Mouse (Mus musculus) spleen, postnatal 36 days (tissue): Measurements from ENCODE around the gene Emp1.
A peak's percentile ranks its signal among the peaks of the same experiment; 100 is the strongest.

ENCODE experiments used
- DNase-seq, 2 experiments: peaks; one replicate each; pipeline ENCODE4 v3.0.0; 2022; ENCODE audit warnings: low spot score in 2 of 2, mixed read lengths in 1 of 2

Gene Emp1

GRCm38 (mm10) chr6:135363344-135364040 lies 1.1 kb downstream of the Emp1 start:
- DNase-seq, result no peak

GRCm38 (mm10) chr6:135364041-135364745 lies 1.8 kb downstream of the Emp1 start:
- DNase-seq, result peak in 1 of 2 experiments; percentile 11

GRCm38 (mm10) chr6:135364891-135365301 lies 2.6 kb downstream of the Emp1 start:
- no peak for DNase-seq

- DNase-seq, result no peak
Measured at GRCm38 (mm10) chr6:135365614-135366013, 3.3 kb downstream of the Emp1 start.

- DNase-seq, result no peak
Measured at GRCm38 (mm10) chr6:135368230-135368629, 5.9 kb downstream of the Emp1 start.

DNA sequence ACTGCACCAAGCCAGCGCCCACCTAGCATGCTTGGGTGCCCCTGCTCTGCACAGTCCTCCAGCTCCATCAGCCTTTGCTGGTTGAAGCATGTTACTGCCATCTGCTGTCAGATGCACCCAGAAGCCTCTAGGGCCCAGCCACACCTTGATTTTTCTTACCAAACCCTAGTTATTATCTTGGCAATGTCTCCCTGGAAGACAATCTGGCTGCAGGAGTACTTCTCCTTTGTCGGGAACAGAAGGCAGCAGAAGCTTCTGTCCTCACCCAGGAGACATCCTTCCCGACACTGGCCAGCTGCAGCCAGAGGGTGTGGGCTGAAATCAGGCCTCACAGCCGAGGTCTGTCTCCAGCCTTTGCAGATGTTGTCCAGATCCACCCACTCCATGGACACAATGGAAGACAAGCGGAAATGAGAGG lies 7.2 kb downstream of the Emp1 start:
- peak in 1 of 2 experiments; percentile 8 for DNase-seq

DNA sequence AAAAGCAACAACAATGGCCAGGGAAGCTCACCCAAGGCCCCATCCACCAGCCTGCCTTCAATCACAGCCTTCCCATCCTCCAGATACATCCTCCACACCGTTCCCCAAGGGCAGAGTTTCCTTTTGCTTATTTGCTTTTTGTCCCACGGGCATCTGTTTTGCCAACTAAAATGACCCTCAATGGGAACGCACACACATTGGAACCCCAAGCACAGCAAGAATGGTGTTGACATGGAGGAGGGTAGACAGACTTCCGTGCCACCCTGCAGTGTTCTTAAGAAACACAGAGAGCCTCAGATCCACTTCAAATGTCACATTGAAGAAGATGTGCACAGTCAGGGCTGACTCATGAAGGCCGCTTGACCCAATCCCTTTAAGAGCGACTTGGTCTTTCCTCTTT lies 8.6 kb downstream of the Emp1 start:
- DNase-seq, result no peak

DNA sequence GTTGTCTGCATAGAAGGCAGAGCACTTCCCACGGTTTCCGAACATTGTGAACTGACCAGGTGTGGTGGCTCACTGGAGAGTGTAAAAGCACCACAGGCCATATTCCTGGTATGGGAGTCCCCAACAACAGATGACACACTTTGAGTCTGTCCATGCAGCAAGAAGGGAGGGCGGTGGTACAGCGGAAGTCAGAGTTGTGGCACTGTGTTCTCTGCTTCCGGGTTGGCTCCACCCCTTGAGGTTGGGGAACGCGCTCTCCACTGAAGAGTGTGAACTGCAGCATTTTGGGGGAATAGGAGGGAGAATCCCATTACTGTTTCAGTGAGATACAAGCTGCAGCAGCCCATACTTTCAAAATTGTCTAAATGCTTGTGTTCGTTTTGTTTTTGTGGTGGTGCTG lies 11.0 kb downstream of the Emp1 start:
- no peak for DNase-seq

DNA sequence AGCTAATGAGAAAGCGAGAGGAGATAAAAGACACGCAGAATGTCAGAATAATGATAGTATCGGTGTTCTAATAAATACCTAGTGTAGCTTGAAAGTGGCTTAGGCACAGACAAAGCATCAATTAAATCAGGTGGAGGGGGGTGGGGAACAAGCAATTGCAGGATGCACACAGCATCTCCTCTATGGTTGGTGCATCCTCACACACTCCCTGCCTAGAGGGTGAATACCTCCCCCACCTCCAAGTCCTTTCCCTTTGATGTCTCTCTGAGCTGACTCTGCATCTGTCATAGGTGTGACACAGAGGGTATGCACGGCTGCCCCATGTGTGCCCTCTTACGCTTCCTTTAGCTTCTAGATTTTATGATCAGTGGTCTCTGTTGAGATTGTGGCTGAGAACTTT lies 13.5 kb downstream of the Emp1 start:
- no peak for DNase-seq

DNA sequence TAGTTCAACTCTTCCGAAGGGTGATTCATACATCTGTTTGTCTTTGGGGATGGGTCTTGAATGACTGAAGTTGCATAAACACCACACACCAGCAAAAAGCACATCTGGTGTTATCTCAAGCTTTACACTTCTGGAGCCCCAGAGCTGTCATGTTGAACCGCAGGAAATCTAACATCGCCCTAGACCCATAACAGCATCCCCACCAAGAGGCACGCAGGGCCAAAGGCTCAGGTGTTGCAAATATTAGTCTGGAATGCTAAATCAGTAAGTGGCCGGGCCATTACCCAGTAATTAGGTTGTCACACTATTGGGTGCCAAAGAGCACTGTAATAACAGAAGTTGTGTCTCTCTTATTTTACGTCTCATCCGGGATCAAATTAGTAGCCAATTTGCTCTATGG lies 13.9 kb downstream of the Emp1 start:
- DNase-seq, result no peak

GRCm38 (mm10) chr6:135377583-135378319 lies 15.4 kb downstream of the Emp1 start:
- DNase-seq, result peak; percentile 33 to 51

GRCm38 (mm10) chr6:135383919-135384318 lies 21.6 kb downstream of the Emp1 start:
- no peak for DNase-seq

GRCm38 (mm10) chr6:135385738-135386459 lies 23.6 kb downstream of the Emp1 start:
- DNase-seq, result no peak

DNA sequence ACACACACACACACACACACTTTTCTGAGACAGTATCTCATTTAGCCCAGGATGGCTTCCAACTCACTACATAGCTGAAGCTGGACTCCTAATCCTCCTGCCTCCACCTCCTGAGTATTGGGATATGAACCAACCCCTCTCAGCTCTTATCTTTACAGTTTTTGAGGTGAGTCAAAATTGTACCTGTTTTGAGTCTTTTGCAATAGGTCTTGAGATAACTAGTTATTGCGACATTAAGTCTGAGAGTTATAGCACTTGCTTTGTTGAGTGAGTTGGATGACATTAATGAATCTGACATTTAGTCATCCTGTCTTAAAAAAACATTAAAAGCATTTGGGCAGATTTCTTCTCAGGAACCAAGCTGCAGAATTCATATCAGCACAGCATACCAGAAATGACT lies 25.3 kb downstream of the Emp1 start:
- no peak for DNase-seq

- DNase-seq, result no peak
Measured at GRCm38 (mm10) chr6:135388711-135389110, 26.4 kb downstream of the Emp1 start.

GRCm38 (mm10) chr6:135390398-135390797 lies 28.1 kb downstream of the Emp1 start:
- no peak for DNase-seq

GRCm38 (mm10) chr6:135395375-135395774 lies 33.0 kb downstream of the Emp1 start:
- DNase-seq, result no peak

GRCm38 (mm10) chr6:135397089-135397488 lies 34.7 kb downstream of the Emp1 start:
- no peak for DNase-seq

DNA sequence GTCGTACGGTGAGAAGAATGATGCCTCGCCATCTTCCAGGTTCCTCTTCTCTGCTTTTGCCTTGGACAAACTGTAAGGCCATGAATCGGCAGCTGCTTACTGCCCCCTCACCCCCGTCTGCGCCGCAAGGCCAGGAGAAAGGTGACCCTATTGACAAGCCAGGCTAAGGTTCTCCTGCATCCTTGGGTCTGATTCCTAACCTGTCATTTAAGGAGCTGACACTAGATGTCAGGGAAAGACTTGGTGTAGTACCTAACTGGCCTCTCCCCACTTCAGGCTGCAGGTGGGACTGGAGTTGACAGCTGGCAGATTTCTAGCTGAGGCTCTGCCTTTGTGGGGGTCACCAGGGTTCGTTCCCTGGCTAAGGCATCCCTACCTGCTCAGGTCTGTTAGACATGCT lies 35.4 kb downstream of the Emp1 start:
- DNase-seq, result no peak

GRCm38 (mm10) chr6:135398801-135399200 lies 36.5 kb downstream of the Emp1 start:
- DNase-seq, result no peak

- DNase-seq, result peak; percentile 22 to 38
Measured at GRCm38 (mm10) chr6:135400306-135400705, 38.0 kb downstream of the Emp1 start.

DNA sequence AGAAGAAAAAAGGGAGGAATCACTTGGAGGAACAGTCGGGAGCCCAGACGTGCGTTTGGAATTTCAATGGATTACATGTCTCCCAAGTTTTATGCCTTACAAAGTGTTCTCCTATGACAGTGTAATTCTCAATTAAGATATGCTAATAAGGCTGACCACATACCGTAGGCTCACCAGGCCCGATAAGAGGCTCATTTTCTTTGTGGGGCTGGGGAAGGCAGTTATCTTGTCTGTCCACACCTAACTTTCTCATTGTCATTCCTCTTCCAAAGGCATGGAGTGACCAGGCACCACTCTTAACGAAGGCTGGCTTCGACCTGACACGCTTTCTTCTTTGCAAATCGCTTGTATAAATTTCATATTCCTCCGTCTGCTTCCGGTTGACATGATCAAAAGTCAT lies 42.7 kb downstream of the Emp1 start:
- DNase-seq, result no peak
